Mouse (Mus musculus) liver, postnatal 0 days (tissue): ENCODE measurements around the gene Scd4. TPM values are rescaled to one million over a fixed set of nuclear protein-coding genes. Genes with fewer than 3 reads are reported as not detected.
A peak's percentile ranks its signal among the peaks of the same experiment; 100 is the strongest.

ENCODE experiments used
- ATAC-seq: fragments of 200-750 bp; cut with Nextera tagmentation; 2 replicates; pipeline ENCODE4 v1.8.0; 2017; ENCODE audit warnings: mild to moderate bottlenecking, moderate library complexity
- DNase-seq: peaks from one replicate; pipeline ENCODE4 v3.0.0-alpha.2; 2016
- H3K27ac ChIP-seq: fragments of 300-500 bp; sonication (generic); 2 replicates; pipeline ENCODE4 v1.5.1; 2014; ENCODE audit warnings: antibody characterized with exemption, moderate library complexity, mild to moderate bottlenecking, low read depth
- H3K27me3 ChIP-seq: fragments of 300-500 bp; sonication (generic); 2 replicates; pipeline ENCODE4 v1.6.1; 2014; ENCODE audit warnings: low read length, control low read depth, mixed read lengths; ENCODE audit not compliant: insufficient read depth
- H3K36me3 ChIP-seq: fragments of 300-500 bp; sonication (generic); replicated peaks from 2 replicates; pipeline ENCODE4 v1.6.1; 2014; ENCODE audit warnings: mild to moderate bottlenecking, control low read depth, low read length, moderate library complexity, mixed read lengths; ENCODE audit not compliant: insufficient read depth
- H3K4me1 ChIP-seq: fragments of 300-500 bp; sonication (generic); 2 replicates; pipeline ENCODE4 v1.6.1; 2014; ENCODE audit warnings: antibody characterized with exemption, mild to moderate bottlenecking, control low read depth; ENCODE audit not compliant: insufficient read depth
- H3K4me2 ChIP-seq: fragments of 300-500 bp; sonication (generic); 2 replicates; pipeline ENCODE4 v1.6.1; 2014; ENCODE audit warnings: low read depth, mild to moderate bottlenecking, low read length, moderate library complexity, mixed read lengths
- H3K4me3 ChIP-seq: fragments of 300-500 bp; sonication (generic); 2 replicates; pipeline ENCODE4 v1.5.1; 2014; ENCODE audit warnings: low read depth, low read length
- H3K9ac ChIP-seq: fragments of 300-500 bp; sonication (generic); replicated peaks from 2 replicates; pipeline ENCODE4 v1.6.1; 2014; ENCODE audit warnings: mild to moderate bottlenecking, moderate library complexity
- H3K9me3 ChIP-seq: fragments of 300-500 bp; sonication (generic); 2 replicates; pipeline ENCODE4 v1.6.1; 2016; ENCODE audit warnings: mild to moderate bottlenecking, control low read depth, low read length, mixed read lengths
- CTCF ChIP-seq: sonication (generic); IDR thresholded peaks from 2 replicates; pipeline ENCODE4 v1.5.1; 2016; ENCODE audit warnings: antibody characterized with exemption, low read depth
- EP300 ChIP-seq: IDR thresholded peaks from 2 replicates; pipeline ENCODE4 v1.6.1; 2016; ENCODE audit warnings: antibody characterized with exemption, low read depth, mild to moderate bottlenecking
- WGBS: fragments of 180-500 bp; shearing (Covaris S2); extraction: QIAGEN DNeasy Blood & Tissue Kit; methylation state at CpG from one replicate; pipeline ENCODE4 v1.1.7; 2014; ENCODE audit not compliant: insufficient replicate concordance; 5-methylcytosine and 5-hydroxymethylcytosine counted together
- polyA plus RNA-seq: library from polyadenylated mRNA; unstranded; fragments of >200 nt; fragmentation: Nextera tagmentation; extraction: Ambion mirVana; gene quantifications from 2 replicates; pipeline ENCODE4 v1.2.1, GENCODE M21; 2015

Scd4 gene
- polyA plus RNA-seq, 1 experiment from 2014 or later: not detected

- Histone ChIP-seq H3K27ac (peak overlapping the region; percentile 57), H3K4me1 (peaks cover 56% of the 10 kb centered on the region), H3K9me3 (no peaks in the 10 kb centered on the region), H3K4me3 (peak overlapping the region; percentile 67), H3K36me3 (peaks cover 45% of the 10 kb centered on the region), H3K4me2 (peak overlapping the region; percentile 91), H3K9ac (no peak overlapping the region), H3K27me3 (no peaks in the 10 kb centered on the region)
- no peak for TF ChIP-seq CTCF
- TF ChIP-seq EP300: no peak
- ATAC-seq (no peak), DNase-seq (no peak)
- WGBS: 60% methylated on average over 9 of the region's 9 CpGs
Measured at GRCm38 (mm10) chr19:44297862-44298261, 35.0 kb upstream of the Scd4 start.

- H3K27ac ChIP-seq: no peak overlapping the region
- peak overlapping the region; percentile 91 for H3K4me2 ChIP-seq
- 73% methylated on average over 9 of the region's 9 CpGs for WGBS
- no peak for ATAC-seq
- H3K4me3 ChIP-seq: peak overlapping the region; percentile 67; the same call in 1 of the 2 replicates
- H3K9me3 ChIP-seq: no peaks in the 10 kb centered on the region
- no peaks in the 10 kb centered on the region for H3K27me3 ChIP-seq
- TF ChIP-seq EP300: no peak
- H3K36me3 ChIP-seq: peaks cover 56% of the 10 kb centered on the region
- peaks cover 52% of the 10 kb centered on the region for H3K4me1 ChIP-seq
- no peak for DNase-seq
- no peak overlapping the region for H3K9ac ChIP-seq
Measured at GRCm38 (mm10) chr19:44299078-44299477, 33.8 kb upstream of the Scd4 start.

GRCm38 (mm10) chr19:44299902-44300301 lies 33.0 kb upstream of the Scd4 start:
- ATAC-seq: no peak

GRCm38 (mm10) chr19:44300520-44300919 lies 32.4 kb upstream of the Scd4 start:
- Histone ChIP-seq H3K4me1 (peaks cover 47% of the 10 kb centered on the region), H3K9ac (0 out of 2 replicates have a peak overlapping the region, but pooled peaks have one; percentile 28)

More at GRCm38 (mm10) chr19:44299902-44300301, 33.0 kb upstream of the Scd4 start:
- no peak overlapping the region for H3K4me3 ChIP-seq
- H3K4me2 ChIP-seq: peak overlapping the region; percentile 38; the same call in 1 of the 2 replicates
- H3K4me1 ChIP-seq: peaks cover 51% of the 10 kb centered on the region
- H3K27me3 ChIP-seq: no peaks in the 10 kb centered on the region
- peaks cover 64% of the 10 kb centered on the region for H3K36me3 ChIP-seq
- no peaks in the 10 kb centered on the region for H3K9me3 ChIP-seq
- 44% methylated on average over 6 of the region's 6 CpGs for WGBS
- DNase-seq: no peak
- peak; percentile 50; the same call in 1 of the 2 replicates for TF ChIP-seq EP300
- TF ChIP-seq CTCF: no peak
- H3K27ac ChIP-seq: no peak overlapping the region
- H3K9ac ChIP-seq: 0 out of 2 replicates have a peak overlapping the region, but pooled peaks have one; percentile 28

GRCm38 (mm10) chr19:44301176-44301575 lies 31.7 kb upstream of the Scd4 start:
- no peak overlapping the region for H3K9ac ChIP-seq
- no peaks in the 10 kb centered on the region for H3K27me3 ChIP-seq
- H3K4me2 ChIP-seq: no peak overlapping the region
- WGBS: 74% methylated on average over 16 of the region's 16 CpGs
- peak; percentile 57 for DNase-seq
- no peak overlapping the region for H3K4me3 ChIP-seq
- peaks cover 46% of the 10 kb centered on the region for H3K4me1 ChIP-seq
- H3K27ac ChIP-seq: peak overlapping the region; percentile 58
- H3K36me3 ChIP-seq: peaks cover 74% of the 10 kb centered on the region
- TF ChIP-seq EP300 (no peak), CTCF (no peak)
- H3K9me3 ChIP-seq: no peaks in the 10 kb centered on the region
- ATAC-seq: peak; percentile 51

More at GRCm38 (mm10) chr19:44300520-44300919, 32.4 kb upstream of the Scd4 start:
- H3K9me3 ChIP-seq: no peaks in the 10 kb centered on the region
- WGBS: 70% methylated on average over 7 of the region's 7 CpGs
- no peak overlapping the region for H3K4me2 ChIP-seq
- no peaks in the 10 kb centered on the region for H3K27me3 ChIP-seq
- peaks cover 68% of the 10 kb centered on the region for H3K36me3 ChIP-seq
- H3K27ac ChIP-seq: peak overlapping the region; percentile 58; the same call in 1 of the 2 replicates
- ATAC-seq: no peak
- TF ChIP-seq EP300 (no peak), CTCF (no peak)
- DNase-seq: no peak
- no peak overlapping the region for H3K4me3 ChIP-seq

GRCm38 (mm10) chr19:44301671-44302305 lies 31.1 kb upstream of the Scd4 start:
- Histone ChIP-seq H3K27ac (peak overlapping the region; percentile 58; the same call in 1 of the 2 replicates), H3K36me3 (peaks cover 77% of the 10 kb centered on the region), H3K4me1 (peaks cover 40% of the 10 kb centered on the region), H3K4me2 (peak overlapping the region; percentile 15), H3K27me3 (no peaks in the 10 kb centered on the region), H3K9ac (no peak overlapping the region), H3K4me3 (0 out of 2 replicates have a peak overlapping the region, but pooled peaks have one; percentile 0), H3K9me3 (no peaks in the 10 kb centered on the region)
- TF ChIP-seq EP300 (peak; percentile 85), CTCF (0 out of 2 replicates have a peak, but pooled peaks have one; percentile 12)
- 51% methylated on average over 9 of the region's 9 CpGs for WGBS
- ATAC-seq: peak; percentile 79
- no peak for DNase-seq
